11 mouse cellular contexts compared by ENCODE assay signal in the genomic region with DNA sequence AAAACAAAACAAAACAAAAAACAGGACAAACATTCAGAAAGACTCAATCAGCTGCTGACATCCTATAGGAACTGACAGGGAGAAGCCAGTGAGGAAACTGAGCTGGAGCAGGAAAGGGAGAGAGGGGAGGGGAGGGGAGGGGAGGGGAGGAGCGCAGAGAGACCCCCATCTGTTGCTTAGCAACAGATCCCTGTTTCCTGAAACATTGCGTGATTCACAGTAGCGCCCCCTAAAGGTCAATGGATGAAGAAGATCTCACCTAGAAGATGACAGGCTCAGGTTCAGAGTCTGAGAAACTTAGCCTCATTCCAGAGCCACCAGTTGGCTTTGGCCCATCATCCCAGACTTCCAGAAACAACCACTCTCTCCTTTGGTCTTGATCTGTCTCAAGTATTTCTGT. TPM values are rescaled to one million over a fixed set of nuclear protein-coding genes. Genes with fewer than 3 reads are reported as not detected.
DNase-seq lines count a peak whose midpoint lies in the region; ATAC-seq and TF ChIP-seq lines count a peak whose summit lies in the region.
"Had no signal": no experiment of that assay in that cellular context is flagged by ENCODE, and none has a peak within 500 bp of the region (broad histone marks: within the 10 kb centered on the region; RNA-seq: fewer than 3 reads in every experiment).

No protein-coding gene starts in this region.

- H3K27me3 ChIP-seq in forebrain, embryonic 14.5 days (replicated peaks; ENCODE audit: control insufficient read depth, insufficient read depth, low read length): no peaks in the 10 kb centered on the region
- H3K27me3 ChIP-seq in forebrain, embryonic 12.5 days: peaks cover 14% of the 10 kb centered on the region
- H3K27me3 ChIP-seq in midbrain, embryonic 14.5 days (ENCODE audit: control insufficient read depth, insufficient read depth, low read length): peaks cover 15% of the 10 kb centered on the region
- H3K27me3 ChIP-seq in midbrain, embryonic 10.5 days (ENCODE audit: low read depth, poor library complexity, severe bottlenecking): peaks cover 58% of the 10 kb centered on the region
- no peaks in the 10 kb centered on the region for H3K27me3 ChIP-seq in splenic B cell, adult 2 months (ENCODE audit: control insufficient read depth, insufficient read depth, low read length, poor library complexity, severe bottlenecking)
- H3K27me3 ChIP-seq: limb, embryonic 13.5 days had no signal

- no peak overlapping the region for H3K4me3 ChIP-seq in forebrain, embryonic 14.5 days (ENCODE audit: low read depth, low read length)
- H3K4me3 ChIP-seq in forebrain, embryonic 12.5 days (replicated peaks): no peak overlapping the region
- H3K4me3 ChIP-seq in midbrain, embryonic 14.5 days (replicated peaks; ENCODE audit: low read depth, low read length): no peak overlapping the region
- H3K4me3 ChIP-seq in midbrain, embryonic 10.5 days: no peak overlapping the region
- no peak overlapping the region for H3K4me3 ChIP-seq in bone marrow macrophage, adult 2 months (ENCODE audit: insufficient read depth, low read length)
- H3K4me3 ChIP-seq: limb, embryonic 13.5 days had no signal

- H3K9me3 ChIP-seq in forebrain, embryonic 14.5 days (replicated peaks; ENCODE audit: control insufficient read depth, low read length): no peaks in the 10 kb centered on the region
- no peaks in the 10 kb centered on the region for H3K9me3 ChIP-seq in forebrain, embryonic 12.5 days
- H3K9me3 ChIP-seq in midbrain, embryonic 14.5 days (ENCODE audit: control insufficient read depth, low read length): no peaks in the 10 kb centered on the region
- H3K9me3 ChIP-seq in midbrain, embryonic 10.5 days (replicated peaks): no peaks in the 10 kb centered on the region
- H3K9me3 ChIP-seq: limb, embryonic 13.5 days had no signal

- no peak overlapping the region for H3K27ac ChIP-seq in forebrain, embryonic 14.5 days (ENCODE audit: low read depth, low read length)
- no peak overlapping the region for H3K27ac ChIP-seq in forebrain, embryonic 12.5 days
- H3K27ac ChIP-seq in midbrain, embryonic 14.5 days (replicated peaks; ENCODE audit: low read depth, low read length): no peak overlapping the region
- H3K27ac ChIP-seq in midbrain, embryonic 10.5 days (replicated peaks): no peak overlapping the region
- no peak overlapping the region for H3K27ac ChIP-seq in bone marrow macrophage, adult 2 months (ENCODE audit: insufficient read depth, low read depth, low read length)
- H3K27ac ChIP-seq: limb, embryonic 13.5 days had no signal

- H3K4me2 ChIP-seq in forebrain, embryonic 14.5 days (ENCODE audit: low read length): no peak overlapping the region
- no peak overlapping the region for H3K4me2 ChIP-seq in forebrain, embryonic 12.5 days
- no peak overlapping the region for H3K4me2 ChIP-seq in midbrain, embryonic 14.5 days (ENCODE audit: low read length)
- H3K4me2 ChIP-seq: limb, embryonic 13.5 days had no signal

- H3K4me1 ChIP-seq in forebrain, embryonic 14.5 days (ENCODE audit: control insufficient read depth, insufficient read depth, low read length): no peaks in the 10 kb centered on the region
- peaks cover 7% of the 10 kb centered on the region for H3K4me1 ChIP-seq in forebrain, embryonic 12.5 days
- H3K4me1 ChIP-seq in midbrain, embryonic 14.5 days (ENCODE audit: control insufficient read depth, insufficient read depth, low read length): no peaks in the 10 kb centered on the region; the same call in 1 of the 2 replicates
- H3K4me1 ChIP-seq in midbrain, embryonic 10.5 days: peaks cover 35% of the 10 kb centered on the region
- no peaks in the 10 kb centered on the region for H3K4me1 ChIP-seq in bone marrow macrophage, adult 2 months (ENCODE audit: control insufficient read depth, insufficient read depth, low read length)

- peak; percentile 40 for TF ChIP-seq CTCF in bone marrow macrophage, adult 2 months (IDR thresholded peaks at IDR 0.05; ENCODE audit: low read depth, low read length)

- ATAC-seq in forebrain, embryonic 14.5 days: no peak
- no peak for ATAC-seq in forebrain, embryonic 12.5 days (ENCODE audit: low FRiP score)
- no peak for ATAC-seq in midbrain, embryonic 14.5 days (ENCODE audit: low FRiP score, low TSS enrichment)

- WGBS in forebrain, embryonic 14.5 days: 28% methylated on average over 3 of the region's 3 CpGs
- WGBS in forebrain, embryonic 12.5 days: 42% methylated on average over 3 of the region's 3 CpGs
- WGBS in midbrain, embryonic 14.5 days: 27% methylated on average over 3 of the region's 3 CpGs
- WGBS in midbrain, embryonic 10.5 days: 46% methylated on average over 3 of the region's 3 CpGs

- no peak for TF ChIP-seq POLR2A in bone marrow macrophage, adult 2 months (IDR thresholded peaks at IDR 0.05; ENCODE audit: borderline replicate concordance, low read depth, low read length)

- peak; percentile 39 for DNase-seq in forebrain, embryonic 14.5 days (ENCODE audit: low spot score)
- DNase-seq in midbrain, embryonic 14.5 days: peak; percentile 45
- no peak for DNase-seq in midbrain, embryonic 10.5 days (ENCODE audit: low spot score)
- peak; percentile 40 for DNase-seq in splenic B cell, adult 2 months (ENCODE audit: low read depth, low spot score)
- no peak for DNase-seq in MN1 (ENCODE audit: low spot score)
- DNase-seq in right cerebral cortex, adult 2 months (ENCODE audit: low spot score in 2 of 2): no peak
- DNase-seq: heart, postnatal 4 days; kidney, adult 9 months had no signal

- no peak overlapping the region for H3K9ac ChIP-seq in forebrain, embryonic 14.5 days (ENCODE audit: low read length)
- H3K9ac ChIP-seq in forebrain, embryonic 12.5 days: no peak overlapping the region
- no peak overlapping the region for H3K9ac ChIP-seq in midbrain, embryonic 14.5 days (replicated peaks; ENCODE audit: low read length)
- H3K9ac ChIP-seq: limb, embryonic 13.5 days had no signal

- H3K36me3 ChIP-seq in forebrain, embryonic 14.5 days (ENCODE audit: control insufficient read depth, insufficient read depth, low read length): no peaks in the 10 kb centered on the region
- H3K36me3 ChIP-seq in forebrain, embryonic 12.5 days (replicated peaks): no peaks in the 10 kb centered on the region
- H3K36me3 ChIP-seq in midbrain, embryonic 14.5 days (ENCODE audit: control insufficient read depth, insufficient read depth, low read length): no peaks in the 10 kb centered on the region
- H3K36me3 ChIP-seq in midbrain, embryonic 10.5 days: no peaks in the 10 kb centered on the region
- no peaks in the 10 kb centered on the region for H3K36me3 ChIP-seq in splenic B cell, adult 2 months (ENCODE audit: control insufficient read depth, insufficient read depth, low read length, poor library complexity, severe bottlenecking)
- H3K36me3 ChIP-seq: limb, embryonic 13.5 days had no signal

RNA-seq across cellular contexts. Expression of a gene that starts 33.9 kb away (rescaled TPM):
- 4.0 and 4.7 TPM in 2 replicates for polyA plus RNA-seq in forebrain, embryonic 14.5 days (2014; fragmentation: Nextera tagmentation; extraction: Ambion mirVana)
- polyA plus RNA-seq in forebrain, embryonic 12.5 days (2016; fragmentation: Nextera tagmentation; extraction: Ambion mirVana): 4.6 and 4.7 TPM in 2 replicates
- 5.6 and 8.1 TPM in 2 replicates for polyA plus RNA-seq in midbrain, embryonic 14.5 days (2014; fragmentation: Nextera tagmentation; extraction: Ambion mirVana)
- 3.3 and 3.9 TPM in 2 replicates for polyA plus RNA-seq in midbrain, embryonic 10.5 days (2016; fragmentation: Nextera tagmentation; extraction: Ambion mirVana)
- 50.3 and 55.6 TPM in 2 replicates for polyA plus RNA-seq in bone marrow macrophage, adult 2 months (2012; ENCODE audit: insufficient read depth, insufficient read length, missing spikeins)

RNA-seq across cellular contexts. Expression of a gene that starts 48.7 kb away (rescaled TPM):
- 0.88 and 2.4 TPM in 2 replicates for polyA plus RNA-seq in forebrain, embryonic 14.5 days (2014; fragmentation: Nextera tagmentation; extraction: Ambion mirVana)
- 4.6 TPM in 2 replicates for polyA plus RNA-seq in forebrain, embryonic 12.5 days (2016; fragmentation: Nextera tagmentation; extraction: Ambion mirVana)
- 0.18 and 0.54 TPM in 2 replicates for polyA plus RNA-seq in midbrain, embryonic 14.5 days (2014; fragmentation: Nextera tagmentation; extraction: Ambion mirVana)
- polyA plus RNA-seq in midbrain, embryonic 10.5 days (2016; fragmentation: Nextera tagmentation; extraction: Ambion mirVana): 25.5 and 28.8 TPM in 2 replicates
- not detected in 2 replicates for polyA plus RNA-seq in bone marrow macrophage, adult 2 months (2012; ENCODE audit: insufficient read depth, insufficient read length, missing spikeins)

RNA-seq across cellular contexts. Expression of a gene that starts 55.3 kb away (rescaled TPM):
- 11.7 and 12.7 TPM in 2 replicates for polyA plus RNA-seq in forebrain, embryonic 14.5 days (2014; fragmentation: Nextera tagmentation; extraction: Ambion mirVana)
- polyA plus RNA-seq in forebrain, embryonic 12.5 days (2016; fragmentation: Nextera tagmentation; extraction: Ambion mirVana): 9.0 and 10.7 TPM in 2 replicates
- polyA plus RNA-seq in midbrain, embryonic 14.5 days (2014; fragmentation: Nextera tagmentation; extraction: Ambion mirVana): 7.6 and 26.4 TPM in 2 replicates
- polyA plus RNA-seq in midbrain, embryonic 10.5 days (2016; fragmentation: Nextera tagmentation; extraction: Ambion mirVana): 7.5 and 9.4 TPM in 2 replicates
- 24.7 and 34.9 TPM in 2 replicates for polyA plus RNA-seq in bone marrow macrophage, adult 2 months (2012; ENCODE audit: insufficient read depth, insufficient read length, missing spikeins)

Comparison
In these comparisons a context has a peak if more than half of its experiments do, and no peak if none do; other contexts are left out.
1. DNase-seq: peak in forebrain, embryonic 14.5 days (single experiment), midbrain, embryonic 14.5 days (single experiment) and splenic B cell, adult 2 months (single experiment); none in midbrain, embryonic 10.5 days (single experiment), MN1 (single experiment) and right cerebral cortex, adult 2 months (0 of 2).